8 mouse cellular contexts compared by ENCODE assay signal in the genomic region with DNA sequence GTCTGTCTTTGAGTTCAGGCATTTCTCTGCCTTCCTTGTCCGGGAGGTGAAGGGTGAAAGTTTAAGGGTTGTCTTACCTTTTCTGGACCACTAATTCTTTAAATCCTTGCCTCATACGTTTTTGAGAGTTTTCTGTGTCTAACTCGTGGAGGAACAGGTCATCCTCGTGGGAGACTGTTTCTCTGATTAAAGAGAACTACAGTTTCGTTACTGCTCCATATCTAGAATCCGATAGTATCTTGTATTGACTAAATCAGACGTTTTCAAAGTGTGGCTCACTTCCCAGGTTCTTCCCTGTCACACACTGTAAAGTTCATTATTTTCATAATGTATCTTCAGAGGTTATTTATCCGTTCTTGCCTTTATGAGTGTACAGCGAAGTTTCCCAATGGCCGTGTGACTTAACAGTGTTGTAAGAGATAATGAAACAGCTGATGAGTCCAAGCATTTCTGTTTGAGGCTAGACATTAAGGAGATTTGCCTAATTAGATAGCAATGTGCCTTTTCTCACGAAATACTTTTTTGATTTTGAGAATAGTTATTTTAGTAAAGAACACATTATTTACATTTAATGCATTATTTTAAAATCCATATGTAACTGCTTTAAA. TPM values are rescaled to one million over a fixed set of nuclear protein-coding genes. Genes with fewer than 3 reads are reported as not detected.
DNase-seq lines count a peak whose midpoint lies in the region; ATAC-seq and TF ChIP-seq lines count a peak whose summit lies in the region.

No protein-coding gene starts in this region.

- peak overlapping the region; percentile 83 for H3K4me2 ChIP-seq in heart, embryonic 13.5 days
- H3K4me2 ChIP-seq in liver, postnatal 0 days (ENCODE audit: low read depth, low read length), result peak overlapping the region; percentile 91
- peak overlapping the region; percentile 91 for H3K4me2 ChIP-seq in stomach, embryonic 16.5 days (ENCODE audit: low read depth, low read length)

- H3K27ac ChIP-seq in MEL (ENCODE audit: control insufficient read depth, low read depth, low read length), result peak overlapping the region; percentile 49
- peak overlapping the region; percentile 36; the same call in 1 of the 2 replicates for H3K27ac ChIP-seq in heart, embryonic 13.5 days (replicated peaks)
- H3K27ac ChIP-seq in liver, postnatal 0 days (ENCODE audit: low read depth), result peak overlapping the region; percentile 91
- H3K27ac ChIP-seq in stomach, embryonic 16.5 days (ENCODE audit: low read length), result no peak overlapping the region

- peak overlapping the region; percentile 74 for H3K9ac ChIP-seq in MEL (ENCODE audit: control insufficient read depth, low read depth, low read length, poor library complexity, severe bottlenecking)
- H3K9ac ChIP-seq in heart, embryonic 13.5 days, result peak overlapping the region; percentile 85
- H3K9ac ChIP-seq in liver, postnatal 0 days (replicated peaks), result peak overlapping the region; percentile 89
- H3K9ac ChIP-seq in stomach, embryonic 16.5 days (ENCODE audit: low read length), result peak overlapping the region; percentile 91

- peaks cover 4% of the 10 kb centered on the region for H3K79me2 ChIP-seq in MEL (ENCODE audit: control insufficient read depth, insufficient read depth, low read length, poor library complexity)

- H3K4me3 ChIP-seq in MEL (ENCODE audit: control insufficient read depth in 1 of 2, insufficient read depth in 1 of 2, low read depth in 2 of 2, low read length in 2 of 2), result peak overlapping the region; percentile 97 to 100
- peak overlapping the region; percentile 75 for H3K4me3 ChIP-seq in heart, embryonic 13.5 days
- H3K4me3 ChIP-seq in liver, postnatal 0 days (ENCODE audit: low read depth, low read length), result peak overlapping the region; percentile 89
- H3K4me3 ChIP-seq in stomach, embryonic 16.5 days (replicated peaks; ENCODE audit: low read length), result peak overlapping the region; percentile 99

- peak; percentile 31 to 63; a peak in 3 of 4 replicates for TF ChIP-seq EP300 in MEL (IDR thresholded peaks at IDR 0.05; ENCODE audit: low read depth in 1 of 2, low read length in 2 of 2)
- TF ChIP-seq EP300 in liver, postnatal 0 days (IDR thresholded peaks at IDR 0.05; ENCODE audit: low read depth), result no peak

- peaks cover 5 to 6% of the 10 kb centered on the region in 2 experiments; a peak in 3 of 4 replicates for H3K4me1 ChIP-seq in MEL (ENCODE audit: control insufficient read depth in 1 of 2, insufficient read depth in 2 of 2, low read length in 2 of 2)
- peaks cover 7% of the 10 kb centered on the region for H3K4me1 ChIP-seq in heart, embryonic 13.5 days
- peaks cover 31% of the 10 kb centered on the region for H3K4me1 ChIP-seq in liver, postnatal 0 days (ENCODE audit: insufficient read depth)
- peaks cover 9% of the 10 kb centered on the region for H3K4me1 ChIP-seq in stomach, embryonic 16.5 days (ENCODE audit: control insufficient read depth, insufficient read depth, low read length)

- no peaks in the 10 kb centered on the region; a peak in 1 of 4 replicates for H3K27me3 ChIP-seq in MEL (ENCODE audit: control insufficient read depth in 1 of 2, insufficient read depth in 2 of 2, low read length in 2 of 2)
- no peaks in the 10 kb centered on the region for H3K27me3 ChIP-seq in heart, embryonic 13.5 days (replicated peaks)
- H3K27me3 ChIP-seq in liver, postnatal 0 days (ENCODE audit: insufficient read depth, low read length), result no peaks in the 10 kb centered on the region
- no peaks in the 10 kb centered on the region for H3K27me3 ChIP-seq in stomach, embryonic 16.5 days (ENCODE audit: control insufficient read depth, insufficient read depth, low read length)

- no peak for TF ChIP-seq CTCF in MEL (IDR thresholded peaks at IDR 0.05 in 2 of 3, conservative IDR thresholded peaks at IDR 0.05 in 1 of 3; ENCODE audit: control insufficient read depth in 1 of 3, insufficient read depth in 1 of 3, low read depth in 2 of 3, low read length in 3 of 3, poor library complexity in 1 of 3, severe bottlenecking in 1 of 3)
- TF ChIP-seq CTCF in liver, postnatal 0 days (IDR thresholded peaks at IDR 0.05; ENCODE audit: low read depth), result no peak

- peaks cover 0 to 6% of the 10 kb centered on the region in 2 experiments; a peak in 2 of 4 replicates for H3K36me3 ChIP-seq in MEL (ENCODE audit: control insufficient read depth in 1 of 2, insufficient read depth in 2 of 2, low read length in 2 of 2)
- H3K36me3 ChIP-seq in heart, embryonic 13.5 days, result no peaks in the 10 kb centered on the region
- no peaks in the 10 kb centered on the region for H3K36me3 ChIP-seq in liver, postnatal 0 days (replicated peaks; ENCODE audit: insufficient read depth, low read length)
- no peaks in the 10 kb centered on the region for H3K36me3 ChIP-seq in stomach, embryonic 16.5 days (ENCODE audit: control insufficient read depth, insufficient read depth, low read length)

- no peak for TF ChIP-seq POLR2A in MEL (IDR thresholded peaks at IDR 0.05; ENCODE audit: control insufficient read depth in 1 of 2, insufficient read depth in 1 of 2, low read depth in 1 of 2, low read length in 2 of 2, poor library complexity in 1 of 2)

- no peak for ATAC-seq in heart, embryonic 13.5 days (ENCODE audit: extremely low read depth, insufficient number of reproducible peaks, low FRiP score, low TSS enrichment)
- no peak for ATAC-seq in liver, postnatal 0 days
- ATAC-seq in stomach, embryonic 16.5 days (ENCODE audit: insufficient read depth, low FRiP score), result no peak

- whole genome bisulfite sequencing in heart, embryonic 13.5 days, result 6% methylated on average over 11 of the region's 11 CpGs
- WGBS in liver, postnatal 0 days (ENCODE audit: insufficient replicate concordance), result 3% methylated on average over 11 of the region's 11 CpGs
- 7% methylated on average over 11 of the region's 11 CpGs for WGBS in stomach, embryonic 16.5 days

- TF ChIP-seq RAD21 in MEL (IDR thresholded peaks at IDR 0.05; ENCODE audit: low read depth, low read length), result no peak

- H3K9me3 ChIP-seq in MEL (replicated peaks; ENCODE audit: insufficient read depth, low read length), result no peaks in the 10 kb centered on the region
- H3K9me3 ChIP-seq in heart, embryonic 13.5 days, result no peaks in the 10 kb centered on the region
- H3K9me3 ChIP-seq in liver, postnatal 0 days (ENCODE audit: low read length), result no peaks in the 10 kb centered on the region
- no peaks in the 10 kb centered on the region for H3K9me3 ChIP-seq in stomach, embryonic 16.5 days (replicated peaks; ENCODE audit: control insufficient read depth, low read length)

- DNase-seq in cerebellum, adult 8-10 months, result peak; percentile 6
- DNase-seq in cerebellum, adult 18-20 months, result no peak
- DNase-seq in MEL (ENCODE audit: low read depth, low spot score), result peak; percentile 70
- no peak for DNase-seq in liver, postnatal 0 days
- no peak for DNase-seq in gastrocnemius, postnatal 10 days
- DNase-seq in ovary, postnatal 10 days (ENCODE audit: low spot score), result no peak

TF ChIP-seq in MEL, 35 proteins besides CTCF, POLR2A, EP300 and RAD21 (continues in another document):
- TF ChIP-seq UBTF (IDR thresholded peaks at IDR 0.05; ENCODE audit: borderline replicate concordance, insufficient read depth, low read depth, low read length) (no peak), ETS1 (IDR thresholded peaks at IDR 0.05; ENCODE audit: low read depth, low read length) (peak; percentile 93), CHD2 (IDR thresholded peaks at IDR 0.05; ENCODE audit: low read length) (no peak), SIN3A (IDR thresholded peaks at IDR 0.05; ENCODE audit: low read length) (peak; percentile 62), MAX (IDR thresholded peaks at IDR 0.05; ENCODE audit: low read length) (no peak), POLR2AphosphoS2 (IDR thresholded peaks at IDR 0.05; ENCODE audit: low read length) (no peak), GATA1 (IDR thresholded peaks at IDR 0.05; ENCODE audit: low read depth, low read length) (peak; percentile 73), MEF2A (IDR thresholded peaks at IDR 0.05; ENCODE audit: extremely low read depth, insufficient replicate concordance, low read depth, low read length, poor library complexity, severe bottlenecking) (no peak), CHD1 (IDR thresholded peaks at IDR 0.05; ENCODE audit: low read depth, low read length) (no peak), TBP (IDR thresholded peaks at IDR 0.05; ENCODE audit: low read depth, low read length) (no peak), RCOR1 (IDR thresholded peaks at IDR 0.05; ENCODE audit: low read depth, low read length) (0 out of 2 replicates have a peak, but pooled peaks have one; percentile 60), MYC (IDR thresholded peaks at IDR 0.05; ENCODE audit: low read depth, low read length) (no peak; the same call in 1 of the 2 replicates), HCFC1 (IDR thresholded peaks at IDR 0.05; ENCODE audit: low read depth, low read length) (no peak), USF2 (IDR thresholded peaks at IDR 0.05; ENCODE audit: borderline replicate concordance in 1 of 2, insufficient read depth in 1 of 2, low read depth in 1 of 2, low read length in 2 of 2) (no peak), USF1 (IDR thresholded peaks at IDR 0.05; ENCODE audit: low read depth, low read length) (no peak), MAZ (IDR thresholded peaks at IDR 0.05; ENCODE audit: low read depth, low read length) (no peak), POLR2AphosphoS5 (IDR thresholded peaks at IDR 0.05; ENCODE audit: borderline replicate concordance, low read depth, low read length) (no peak), MYB (IDR thresholded peaks at IDR 0.05; ENCODE audit: low read depth, low read length) (0 out of 2 replicates have a peak, but pooled peaks have one; percentile 13)

RNA-seq across cellular contexts. Expression of a gene that starts 0.9 kb away (rescaled TPM):
- 3.1 and 3.9 TPM in 2 replicates for total RNA-seq in MEL (2012; rRNA removed)
- 1 to 10 TPM in 1 of 2 experiments, not detected in 1; 5.9 TPM for polyA plus RNA-seq in MEL (2012; ENCODE audit: insufficient read depth in 1 of 2, insufficient read length in 2 of 2, low read depth in 1 of 2, low replicate concordance in 2 of 2, missing spikeins in 1 of 2)
- polyA plus RNA-seq in heart, embryonic 13.5 days (2015; fragmentation: Nextera tagmentation; extraction: Ambion mirVana), result 8.1 and 9.7 TPM in 2 replicates
- 15.2 and 17.0 TPM in 2 replicates for polyA plus RNA-seq in liver, postnatal 0 days (2015; fragmentation: Nextera tagmentation; extraction: Ambion mirVana)
- polyA plus RNA-seq in stomach, embryonic 16.5 days (2015; fragmentation: Nextera tagmentation; extraction: Ambion mirVana), result 10.7 and 13.8 TPM in 2 replicates
- 10 to 100 TPM; 53.6 to 56.6 TPM for total RNA-seq in gastrocnemius, postnatal 10 days (2021)

RNA-seq across cellular contexts. Expression of a gene that starts 47.2 kb away (rescaled TPM):
- total RNA-seq in MEL (2012; rRNA removed), result not detected in 2 replicates
- polyA plus RNA-seq in MEL (2012; ENCODE audit: insufficient read depth in 1 of 2, insufficient read length in 2 of 2, low read depth in 1 of 2, low replicate concordance in 2 of 2, missing spikeins in 1 of 2), result under 1 TPM in 1 of 2 experiments, not detected in 1; 0.03 TPM
- 0.08 TPM in 1 of 2 replicates, not detected in the other for polyA plus RNA-seq in heart, embryonic 13.5 days (2015; fragmentation: Nextera tagmentation; extraction: Ambion mirVana)
- 0.05 TPM in 1 of 2 replicates, not detected in the other for polyA plus RNA-seq in liver, postnatal 0 days (2015; fragmentation: Nextera tagmentation; extraction: Ambion mirVana)
- 0.12 TPM in 1 of 2 replicates, not detected in the other for polyA plus RNA-seq in stomach, embryonic 16.5 days (2015; fragmentation: Nextera tagmentation; extraction: Ambion mirVana)
- under 1 TPM; 0.79 to 0.80 TPM for total RNA-seq in gastrocnemius, postnatal 10 days (2021)

Comparison
In these comparisons a context has a peak if more than half of its experiments do, and no peak if none do; other contexts are left out.
1. DNase-seq: peak in cerebellum, adult 8-10 months (single experiment) and MEL (single experiment); none in cerebellum, adult 18-20 months (0 of 2), liver, postnatal 0 days (single experiment), gastrocnemius, postnatal 10 days (single experiment) and ovary, postnatal 10 days (single experiment).
2. Peak in every context shown above with its lines, with median percentiles within 50 percentile points of each other: H3K4me3 ChIP-seq, H3K9ac ChIP-seq and H3K4me2 ChIP-seq.